Mouse (Mus musculus): ENCODE measurements around the gene Hadhb. TPM values are rescaled to one million over a fixed set of nuclear protein-coding genes. Genes with fewer than 3 reads are reported as not detected.
A peak's percentile ranks its signal among the peaks of the same experiment; 100 is the strongest.

Gene Hadhb
- total and polyA plus RNA-seq, 2 experiments from 2014 or later: 1,098 to 1,207 TPM

DNA sequence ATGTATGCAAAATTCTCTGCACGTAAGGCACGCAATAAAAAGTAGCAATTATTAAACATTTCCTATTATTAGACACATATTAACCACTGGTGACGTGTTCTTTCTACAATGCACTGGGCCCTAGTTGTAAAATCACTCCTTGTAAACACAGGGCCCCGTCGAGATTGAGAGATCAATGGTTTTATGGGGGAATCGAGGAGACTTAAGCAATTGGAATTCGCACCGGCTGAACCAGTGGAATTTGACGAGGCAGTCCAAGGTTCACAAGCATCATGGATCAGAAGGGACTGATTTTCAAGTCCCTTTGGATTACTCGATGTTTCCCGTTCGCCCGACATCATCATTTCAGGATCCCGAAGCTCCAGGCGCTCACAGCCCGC, 76.8 kb downstream of the Hadhb start:
- ATAC-seq (ENCODE audit: insufficient read depth, low read depth): no peak
- H3K4me2 ChIP-seq (ENCODE audit: low read depth, low read length): peak overlapping the region; percentile 91
- H3K27me3 ChIP-seq (ENCODE audit: control insufficient read depth, insufficient read depth, low read length): no peaks in the 10 kb centered on the region
- H3K36me3 ChIP-seq (replicated peaks; ENCODE audit: control insufficient read depth, insufficient read depth, low read length): no peaks in the 10 kb centered on the region
- no peak for DNase-seq (ENCODE audit: low spot score)
- H3K4me1 ChIP-seq (ENCODE audit: control insufficient read depth, insufficient read depth): peaks cover 23% of the 10 kb centered on the region
- no peaks in the 10 kb centered on the region for H3K9me3 ChIP-seq (replicated peaks; ENCODE audit: control insufficient read depth, low read length)
- peak overlapping the region; percentile 76 for H3K4me3 ChIP-seq (ENCODE audit: low read depth, low read length)
- no peak for TF ChIP-seq CTCF (IDR thresholded peaks at IDR 0.05; ENCODE audit: low read depth)
- no peak for TF ChIP-seq EP300 (IDR thresholded peaks at IDR 0.05; ENCODE audit: low read depth)
- peak overlapping the region; percentile 83 for H3K27ac ChIP-seq (ENCODE audit: low read depth)
- 45% methylated on average over 16 of the region's 16 CpGs for WGBS
- peak overlapping the region; percentile 50 for H3K9ac ChIP-seq (replicated peaks; ENCODE audit: low read depth, low read length)

DNA sequence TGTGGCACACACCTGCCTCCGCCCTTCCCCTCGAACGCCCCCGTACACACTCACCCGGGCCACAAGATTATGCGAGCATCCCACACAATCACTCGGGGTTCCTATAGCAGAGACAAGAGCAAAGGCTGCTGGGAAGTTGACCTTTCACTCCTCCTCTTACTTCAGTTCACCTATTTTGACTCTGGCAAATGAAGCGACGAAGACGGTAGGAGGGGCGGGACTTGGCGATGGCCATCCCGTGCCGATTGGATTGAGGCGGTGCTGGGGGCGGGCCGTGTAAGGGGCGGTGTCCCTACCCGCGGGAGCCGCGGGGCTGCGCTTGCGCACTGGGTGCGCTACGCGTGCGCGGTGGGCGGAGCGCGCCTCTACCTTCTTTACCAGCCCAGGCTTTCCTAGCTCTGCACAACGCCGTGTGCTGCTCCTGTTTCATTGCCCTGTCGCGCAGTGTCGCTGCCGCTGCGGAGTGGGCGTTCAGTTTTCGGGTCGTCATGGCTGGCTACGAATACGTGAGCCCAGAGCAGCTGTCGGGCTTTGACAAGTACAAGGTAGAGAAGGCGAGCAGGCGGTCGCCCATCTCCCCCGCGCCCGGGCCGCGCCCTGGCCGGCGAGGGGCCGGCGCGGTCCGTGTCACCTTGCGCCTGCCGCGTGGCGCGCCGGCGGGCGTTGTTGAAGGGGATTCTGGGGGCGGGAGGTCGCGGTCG, 77.4 kb downstream of the Hadhb start, which contains the start of gene Selenoi:
Selenoi (plus strand) TSS at position 311 of the 701 bp plus-strand sequence.
- peak within 1 kb of the TSS; percentile 75 for H3K9ac ChIP-seq (replicated peaks; ENCODE audit: low read depth, low read length)
- peak; percentile 97 for DNase-seq (ENCODE audit: low spot score)
- WGBS: 2% methylated on average over 64 of the region's 71 CpGs
- H3K36me3 ChIP-seq (replicated peaks; ENCODE audit: control insufficient read depth, insufficient read depth, low read length): no peaks in the 10 kb centered on the region
- H3K4me3 ChIP-seq (ENCODE audit: low read depth, low read length): peak within 1 kb of the TSS; percentile 76
- no peaks in the 10 kb centered on the region for H3K9me3 ChIP-seq (replicated peaks; ENCODE audit: control insufficient read depth, low read length)
- H3K4me1 ChIP-seq (ENCODE audit: control insufficient read depth, insufficient read depth): peaks cover 23% of the 10 kb centered on the region
- H3K27ac ChIP-seq (ENCODE audit: low read depth): peak within 1 kb of the TSS; percentile 83
- H3K27me3 ChIP-seq (ENCODE audit: control insufficient read depth, insufficient read depth, low read length): no peaks in the 10 kb centered on the region
- H3K4me2 ChIP-seq (ENCODE audit: low read depth, low read length): peak within 1 kb of the TSS; percentile 91
- ATAC-seq (ENCODE audit: insufficient read depth, low read depth): peak; percentile 100
- TF ChIP-seq CTCF (IDR thresholded peaks at IDR 0.05; ENCODE audit: low read depth): no peak
- no peak for TF ChIP-seq EP300 (IDR thresholded peaks at IDR 0.05; ENCODE audit: low read depth)

DNA sequence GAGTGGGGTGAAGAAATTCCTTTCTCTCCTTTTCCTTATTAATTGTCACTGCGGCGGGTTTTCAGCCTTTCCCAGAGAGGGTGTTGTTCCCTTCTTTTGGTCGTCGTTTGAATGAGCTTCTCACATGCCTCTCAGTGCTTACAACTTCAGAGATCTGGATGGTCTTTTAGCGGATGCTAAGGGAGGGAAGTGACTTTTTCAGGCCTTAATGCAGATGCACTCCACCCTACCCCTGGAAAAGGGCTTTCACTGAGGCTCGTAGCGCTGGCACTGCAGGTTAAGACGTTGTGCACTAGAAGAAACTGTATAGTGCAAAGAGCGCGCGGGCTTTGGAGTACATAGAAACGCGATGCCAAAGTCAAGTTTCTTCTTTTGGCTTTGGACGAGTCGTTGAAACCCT, 78.0 kb downstream of the Hadhb start:
- peak overlapping the region; percentile 76 for H3K4me3 ChIP-seq (ENCODE audit: low read depth, low read length)
- DNase-seq (ENCODE audit: low spot score) (no peak), ATAC-seq (ENCODE audit: insufficient read depth, low read depth) (no peak)
- peak overlapping the region; percentile 75 for H3K9ac ChIP-seq (replicated peaks; ENCODE audit: low read depth, low read length)
- H3K9me3 ChIP-seq (replicated peaks; ENCODE audit: control insufficient read depth, low read length): no peaks in the 10 kb centered on the region
- H3K27me3 ChIP-seq (ENCODE audit: control insufficient read depth, insufficient read depth, low read length): no peaks in the 10 kb centered on the region
- H3K4me1 ChIP-seq (ENCODE audit: control insufficient read depth, insufficient read depth): peaks cover 23% of the 10 kb centered on the region
- H3K4me2 ChIP-seq (ENCODE audit: low read depth, low read length): peak overlapping the region; percentile 91
- 3% methylated on average over 15 of the region's 15 CpGs for WGBS
- H3K36me3 ChIP-seq (replicated peaks; ENCODE audit: control insufficient read depth, insufficient read depth, low read length): no peaks in the 10 kb centered on the region
- peak overlapping the region; percentile 83 for H3K27ac ChIP-seq (ENCODE audit: low read depth)
- TF ChIP-seq CTCF (IDR thresholded peaks at IDR 0.05; ENCODE audit: low read depth): no peak

DNA sequence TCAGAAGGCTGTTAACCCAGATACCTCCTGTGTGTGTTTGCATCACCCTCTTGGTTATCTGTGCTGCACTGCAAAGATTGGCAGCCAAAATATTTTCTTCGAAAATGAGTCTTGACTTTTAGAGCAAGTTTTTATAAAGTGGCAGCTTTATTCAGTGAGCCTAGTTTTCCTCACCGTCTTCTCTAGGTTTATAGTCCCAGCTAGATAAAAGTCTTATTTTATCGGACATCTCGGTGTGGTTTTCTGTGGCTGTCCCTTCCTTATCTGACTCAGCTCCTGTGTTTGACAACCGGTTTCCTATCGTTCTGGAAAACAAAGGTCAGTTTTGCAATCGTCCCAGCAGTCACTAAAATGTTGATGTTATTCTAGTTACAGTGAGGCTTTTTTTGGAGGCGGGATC, 78.9 kb downstream of the Hadhb start:
- H3K27me3 ChIP-seq (ENCODE audit: control insufficient read depth, insufficient read depth, low read length): no peaks in the 10 kb centered on the region
- TF ChIP-seq EP300 (IDR thresholded peaks at IDR 0.05; ENCODE audit: low read depth): no peak
- no peak for TF ChIP-seq CTCF (IDR thresholded peaks at IDR 0.05; ENCODE audit: low read depth)
- H3K4me3 ChIP-seq (ENCODE audit: low read depth, low read length): no peak overlapping the region
- H3K9ac ChIP-seq (replicated peaks; ENCODE audit: low read depth, low read length): 0 out of 2 replicates have a peak overlapping the region, but pooled peaks have one; percentile 75
- H3K36me3 ChIP-seq (replicated peaks; ENCODE audit: control insufficient read depth, insufficient read depth, low read length): no peaks in the 10 kb centered on the region
- no peak for ATAC-seq (ENCODE audit: insufficient read depth, low read depth)
- WGBS: 21% methylated on average over 8 of the region's 8 CpGs
- H3K9me3 ChIP-seq (replicated peaks; ENCODE audit: control insufficient read depth, low read length): no peaks in the 10 kb centered on the region
- H3K4me2 ChIP-seq (ENCODE audit: low read depth, low read length): peak overlapping the region; percentile 91
- peaks cover 23% of the 10 kb centered on the region for H3K4me1 ChIP-seq (ENCODE audit: control insufficient read depth, insufficient read depth)
- no peak overlapping the region for H3K27ac ChIP-seq (ENCODE audit: low read depth)
- DNase-seq (ENCODE audit: low spot score): no peak

MicroRNAs within 50 kb of the gene (microRNA counts, 519-probe panel; counts per million panel counts)
- not detected for microRNA mmu-miR-1960

Small RNA genes within 50 kb of the gene (microRNA-seq; reads per million reads assigned to microRNA genes)
- gene Mir1960: 1.4 reads per million

Other genes with a start within 250 kb of the Hadhb start
- 0.81 TPM in 1 of 2 replicates, not detected in the other for gene Il6, start 142.1 kb upstream of the Hadhb start, total RNA-seq (2014; rRNA removed; ENCODE audit: low replicate concordance)
- 0.58 and 0.64 TPM in 2 replicates for gene Il6, start 142.1 kb upstream of the Hadhb start, polyA plus RNA-seq (2015; fragmentation: Nextera tagmentation; extraction: Ambion mirVana)
- gene Tyms, start 81.6 kb upstream of the Hadhb start, total RNA-seq (2014; rRNA removed; ENCODE audit: low replicate concordance): 14.7 and 27.6 TPM in 2 replicates
- gene Tyms, start 81.6 kb upstream of the Hadhb start, polyA plus RNA-seq (2015; fragmentation: Nextera tagmentation; extraction: Ambion mirVana): 48.1 and 50.0 TPM in 2 replicates
- 0.70 TPM in 1 of 2 replicates, not detected in the other for gene Garem2, start 50.1 kb upstream of the Hadhb start, total RNA-seq (2014; rRNA removed; ENCODE audit: low replicate concordance)
- 0.12 and 0.14 TPM in 2 replicates for gene Garem2, start 50.1 kb upstream of the Hadhb start, polyA plus RNA-seq (2015; fragmentation: Nextera tagmentation; extraction: Ambion mirVana)
- gene 3110082J24Rik, start 49.2 kb upstream of the Hadhb start, total RNA-seq (2014; rRNA removed; ENCODE audit: low replicate concordance): not detected in 2 replicates
- gene 3110082J24Rik, start 49.2 kb upstream of the Hadhb start, polyA plus RNA-seq (2015; fragmentation: Nextera tagmentation; extraction: Ambion mirVana): not detected in 2 replicates
- gene Hadha, start 86 bp upstream of the Hadhb start, total RNA-seq (2014; rRNA removed; ENCODE audit: low replicate concordance): 368 and 497 TPM in 2 replicates
- gene Hadha, start 86 bp upstream of the Hadhb start, polyA plus RNA-seq (2015; fragmentation: Nextera tagmentation; extraction: Ambion mirVana): 722 and 748 TPM in 2 replicates
- 0.08 and 0.43 TPM in 2 replicates for gene Adgrf3, start 50.5 kb downstream of the Hadhb start, total RNA-seq (2014; rRNA removed; ENCODE audit: low replicate concordance)
- gene Adgrf3, start 50.5 kb downstream of the Hadhb start, polyA plus RNA-seq (2015; fragmentation: Nextera tagmentation; extraction: Ambion mirVana): 0.23 and 0.60 TPM in 2 replicates
- 49.1 and 76.1 TPM in 2 replicates for gene Selenoi, start 77.3 kb downstream of the Hadhb start, total RNA-seq (2014; rRNA removed; ENCODE audit: low replicate concordance)
- 7.3 and 9.4 TPM in 2 replicates for gene Selenoi, start 77.3 kb downstream of the Hadhb start, polyA plus RNA-seq (2015; fragmentation: Nextera tagmentation; extraction: Ambion mirVana)
- gene Drc1, start 126.1 kb downstream of the Hadhb start, total RNA-seq (2014; rRNA removed; ENCODE audit: low replicate concordance): 0.19 and 0.89 TPM in 2 replicates
- gene Drc1, start 126.1 kb downstream of the Hadhb start, polyA plus RNA-seq (2015; fragmentation: Nextera tagmentation; extraction: Ambion mirVana): 0.04 and 0.16 TPM in 2 replicates

Data from heart, postnatal 0 days (tissue).